Mouse (Mus musculus): ENCODE data around the gene Fgfrl1.

- TF ChIP-seq POLR2A (IDR thresholded peaks at IDR 0.05; ENCODE audit: low read depth, low read length) (no peak), CTCF (IDR thresholded peaks at IDR 0.05; ENCODE audit: extremely low read depth, insufficient read depth, insufficient read length, insufficient replicate concordance) (no peak)
These were observed 11.3 kb upstream of the Fgfrl1 start for GRCm38 (mm10) chr5:108680871-108681270.
